In genomic region chr1:64531548-64531947, GRCm38 (mm10) we compare ENCODE assay signal across 8 mouse cellular contexts. TPM values are rescaled to one million over a fixed set of nuclear protein-coding genes. Genes with fewer than 3 reads are reported as not detected.
DNase-seq lines count a peak whose midpoint lies in the region; ATAC-seq and TF ChIP-seq lines count a peak whose summit lies in the region.

No protein-coding gene starts in this region.

- H3K27me3 ChIP-seq in kidney, adult 2 months (replicated peaks; ENCODE audit: control insufficient read depth, insufficient read depth, low read length) = no peaks in the 10 kb centered on the region
- no peaks in the 10 kb centered on the region for H3K27me3 ChIP-seq in hindbrain, embryonic 11.5 days (ENCODE audit: control insufficient read depth, insufficient read depth, low read length)
- no peaks in the 10 kb centered on the region for H3K27me3 ChIP-seq in midbrain, embryonic 12.5 days

- H3K36me3 ChIP-seq in kidney, adult 2 months (ENCODE audit: control insufficient read depth, insufficient read depth, low read length) = no peaks in the 10 kb centered on the region
- no peaks in the 10 kb centered on the region for H3K36me3 ChIP-seq in hindbrain, embryonic 11.5 days (ENCODE audit: control insufficient read depth, insufficient read depth, low read length)
- no peaks in the 10 kb centered on the region for H3K36me3 ChIP-seq in midbrain, embryonic 12.5 days

- no peaks in the 10 kb centered on the region for H3K9me3 ChIP-seq in hindbrain, embryonic 11.5 days (ENCODE audit: control insufficient read depth, low read length)
- H3K9me3 ChIP-seq in midbrain, embryonic 12.5 days = 0 out of 2 replicates have a peak, but pooled peaks cover 3% of the 10 kb centered on the region

- no peak for TF ChIP-seq CTCF in kidney, adult 2 months (conservative IDR thresholded peaks at IDR 0.05; ENCODE audit: insufficient read depth, insufficient read length, low read depth, low read length)
- no peak for TF ChIP-seq CTCF in bone marrow macrophage, adult 2 months (IDR thresholded peaks at IDR 0.05; ENCODE audit: low read depth, low read length)

- peak overlapping the region; percentile 69 for H3K4me3 ChIP-seq in kidney, adult 2 months (ENCODE audit: insufficient read depth, low read depth, low read length)
- H3K4me3 ChIP-seq in bone marrow macrophage, adult 2 months (ENCODE audit: insufficient read depth, low read length) = peak overlapping the region; percentile 62
- H3K4me3 ChIP-seq in hindbrain, embryonic 11.5 days (ENCODE audit: low read depth, low read length) = peak overlapping the region; percentile 85
- peak overlapping the region; percentile 91 for H3K4me3 ChIP-seq in midbrain, embryonic 12.5 days

- H3K9ac ChIP-seq in hindbrain, embryonic 11.5 days (ENCODE audit: low read depth, low read length) = peak overlapping the region; percentile 99
- H3K9ac ChIP-seq in midbrain, embryonic 12.5 days (replicated peaks) = peak overlapping the region; percentile 98

- H3K27ac ChIP-seq in kidney, adult 2 months (ENCODE audit: insufficient read depth, low read depth, low read length) = no peak overlapping the region
- H3K27ac ChIP-seq in bone marrow macrophage, adult 2 months (ENCODE audit: insufficient read depth, low read depth, low read length) = no peak overlapping the region
- H3K27ac ChIP-seq in hindbrain, embryonic 11.5 days (ENCODE audit: low read depth, low read length) = no peak overlapping the region
- H3K27ac ChIP-seq in midbrain, embryonic 12.5 days (replicated peaks) = no peak overlapping the region

- no peak for TF ChIP-seq POLR2A in kidney, adult 2 months (IDR thresholded peaks at IDR 0.05; ENCODE audit: low read depth, low read length)
- no peak for TF ChIP-seq POLR2A in bone marrow macrophage, adult 2 months (IDR thresholded peaks at IDR 0.05; ENCODE audit: borderline replicate concordance, low read depth, low read length)

- 19% methylated on average over 7 of the region's 7 CpGs for WGBS in kidney, adult 2 months
- 28% methylated on average over 7 of the region's 7 CpGs for WGBS in hindbrain, embryonic 11.5 days
- 29% methylated on average over 7 of the region's 7 CpGs for WGBS in midbrain, embryonic 12.5 days

- intact Hi-C loops in left cerebral cortex, postnatal 25 days (cut with DNase I) = loop anchor here (5.0 to 10.0 kb wide), 5 partner anchors 69 to 807 kb away; partner anchors contain the start of genes 4933402D24Rik, Klf7 and Mettl21a

- no peaks in the 10 kb centered on the region; the same call in none of the 2 replicates for H3K4me1 ChIP-seq in kidney, adult 2 months (ENCODE audit: control insufficient read depth, insufficient read depth, low read length)
- H3K4me1 ChIP-seq in bone marrow macrophage, adult 2 months (ENCODE audit: control insufficient read depth, insufficient read depth, low read length) = peaks cover 30% of the 10 kb centered on the region
- no peaks in the 10 kb centered on the region for H3K4me1 ChIP-seq in hindbrain, embryonic 11.5 days (replicated peaks; ENCODE audit: control insufficient read depth, insufficient read depth, low read length)
- peaks cover 21% of the 10 kb centered on the region for H3K4me1 ChIP-seq in midbrain, embryonic 12.5 days

- ATAC-seq in hindbrain, embryonic 11.5 days (ENCODE audit: low FRiP score) = no peak
- no peak for ATAC-seq in midbrain, embryonic 12.5 days (ENCODE audit: low FRiP score, low read depth)

- no peak for DNase-seq in kidney, adult 2 months
- DNase-seq in kidney, postnatal 36 days = no peak
- no peak for DNase-seq in hindbrain, embryonic 11.5 days (ENCODE audit: low spot score)
- DNase-seq in left cerebral cortex, postnatal 25 days (ENCODE audit: low spot score in 2 of 2) = no peak
- no peak for DNase-seq in urinary bladder, postnatal 14 days (ENCODE audit: low spot score)
- DNase-seq in cerebellum, postnatal 4 days (ENCODE audit: low spot score in 2 of 2) = no peak

- H3K4me2 ChIP-seq in hindbrain, embryonic 11.5 days (replicated peaks; ENCODE audit: low read depth, low read length) = peak overlapping the region; percentile 87
- H3K4me2 ChIP-seq in midbrain, embryonic 12.5 days (replicated peaks) = peak overlapping the region; percentile 94

RNA-seq across cellular contexts. Expression of gene Creb1, which starts 0.9 kb away (rescaled TPM):
- 12.5 and 13.3 TPM in 2 replicates for polyA plus RNA-seq in kidney, adult 2 months (2012; rRNA removed)
- 31.5 and 41.5 TPM in 2 replicates for polyA plus RNA-seq in bone marrow macrophage, adult 2 months (2012; ENCODE audit: insufficient read depth, insufficient read length, missing spikeins)
- polyA plus RNA-seq in hindbrain, embryonic 11.5 days (2014; fragmentation: Nextera tagmentation; extraction: Ambion mirVana) = 59.9 and 60.8 TPM in 2 replicates
- polyA plus RNA-seq in midbrain, embryonic 12.5 days (2016; fragmentation: Nextera tagmentation; extraction: Ambion mirVana) = 63.5 and 69.6 TPM in 2 replicates
- total RNA-seq in left cerebral cortex, postnatal 25 days (2021) = 10 to 100 TPM; 54.4 to 58.0 TPM
